Mouse (Mus musculus) CH12.LX (cell line): ENCODE measurements at regions not wholly inside any gene's neighbourhood (a gene's known extent, or its start where the extent isn't known, plus 50 kb on each side); places are given as distances from the start of the nearest gene placed in this dataset.

Experiments used
- CTCF ChIP-seq, 2 experiments: IDR thresholded peaks in 1 of 2; conservative IDR thresholded peaks in 1 of 2; 2 replicates each; pipeline ENCODE4 v1.5.1; 2011 to 2012; ENCODE audit warnings: low read depth in 2 of 2, low read length in 2 of 2, improper control_type of control experiment in 1 of 2, inconsistent platforms in 1 of 2, mild to moderate bottlenecking in 1 of 2, moderate library complexity in 1 of 2
- EP300 ChIP-seq: IDR thresholded peaks from 2 replicates; pipeline ENCODE4 v1.6.1; 2011; ENCODE audit warnings: low read length, improper control_type of control experiment
- JUND ChIP-seq: conservative IDR thresholded peaks from 2 replicates; pipeline ENCODE4 v1.6.1; 2011; ENCODE audit warnings: low read depth, low read length, improper control_type of control experiment
- MAFK ChIP-seq: IDR thresholded peaks from 2 replicates; pipeline ENCODE4 v1.6.1; 2011; ENCODE audit warnings: low read length, improper control_type of control experiment; ENCODE audit not compliant: insufficient replicate concordance
- MAZ ChIP-seq: IDR thresholded peaks from 2 replicates; pipeline ENCODE4 v1.6.1; 2012; ENCODE audit warnings: low read depth, mild to moderate bottlenecking, inconsistent platforms, low read length, improper control_type of control experiment, moderate library complexity
- POLR2A ChIP-seq: IDR thresholded peaks from 2 replicates; pipeline ENCODE4 v1.6.1; 2011; ENCODE audit warnings: low read depth, mild to moderate bottlenecking, improper control_type of control experiment, low read length
- UBTF ChIP-seq: IDR thresholded peaks from 2 replicates; pipeline ENCODE4 v1.6.1; 2012; ENCODE audit warnings: low read depth, mild to moderate bottlenecking, inconsistent platforms, low read length, improper control_type of control experiment, moderate library complexity
- USF1 ChIP-seq: IDR thresholded peaks from 2 replicates; pipeline ENCODE4 v1.6.1; 2014; ENCODE audit warnings: low read depth, mild to moderate bottlenecking, inconsistent platforms, low read length, improper control_type of control experiment
- ZNF384 ChIP-seq: IDR thresholded peaks from 2 replicates; pipeline ENCODE4 v1.6.1; 2012; ENCODE audit warnings: low read depth, low read length, improper control_type of control experiment, inconsistent platforms

DNA sequence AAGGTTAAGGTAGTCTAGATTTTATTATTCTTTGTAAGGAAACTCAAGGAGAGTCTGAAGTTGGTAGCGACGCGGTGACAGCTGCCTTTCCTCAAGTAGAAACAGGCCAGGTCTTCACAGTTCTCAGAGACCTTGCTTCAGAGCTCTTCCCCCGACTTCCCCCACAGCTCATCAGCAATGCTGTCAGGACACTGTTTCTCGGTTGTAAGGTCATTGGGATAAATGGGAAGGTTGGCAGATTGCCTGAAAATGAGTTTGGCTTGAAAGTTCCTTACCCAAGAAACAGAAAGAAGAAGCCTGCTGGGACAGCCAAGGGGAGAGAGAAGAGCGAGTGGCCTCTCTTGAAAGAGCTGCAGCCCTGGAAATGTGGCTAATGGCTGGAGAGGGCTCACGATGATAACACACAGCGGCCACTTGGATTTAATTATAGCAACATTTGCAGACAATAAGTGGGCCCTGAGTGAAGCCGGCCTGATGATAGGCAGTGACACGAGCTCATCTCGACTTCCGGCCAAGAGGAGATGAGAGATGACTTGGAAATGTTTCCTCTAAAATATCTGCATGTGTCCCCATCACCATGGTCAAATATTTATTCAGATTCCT, 150.3 kb downstream of the Tmem38b start:
- TF ChIP-seq ZNF384 (no peak), MAFK (no peak), CTCF (conservative IDR thresholded peaks at IDR 0.05 in 1 of 2, IDR thresholded peaks at IDR 0.05 in 1 of 2; ENCODE audit: low read depth in 2 of 2, low read length in 2 of 2) (no peak), MAZ (no peak), JUND (no peak), UBTF (no peak), POLR2A (no peak), USF1 (no peak), EP300 (no peak)
